Mouse (Mus musculus): ENCODE data around the gene Prickle2. TPM values are rescaled to one million over a fixed set of nuclear protein-coding genes. Genes with fewer than 3 reads are reported as not detected.

Prickle2 gene
- polyA plus RNA-seq, 2 experiments = 0.15 to 0.20 TPM

DNA sequence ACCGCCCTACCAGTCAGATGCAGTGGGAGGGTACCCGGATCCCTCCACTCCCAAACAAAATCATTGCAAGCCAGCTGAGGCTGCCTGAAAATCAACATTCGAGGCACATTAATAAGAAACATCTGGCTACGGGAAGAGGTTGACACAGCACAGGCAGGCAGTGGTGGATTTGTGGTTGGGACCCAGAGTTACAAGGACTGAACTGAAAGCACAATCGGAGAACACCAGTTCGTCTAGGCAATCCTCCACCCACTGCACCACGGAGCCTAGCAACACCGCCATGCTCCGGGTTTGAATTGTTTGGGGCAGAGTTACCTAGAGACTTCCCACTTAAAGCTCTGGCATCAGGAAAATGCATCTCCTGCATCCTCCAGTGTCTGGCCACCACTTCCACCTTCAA, 1.1 kb downstream of the Prickle2 start:
- Histone ChIP-seq H3K36me3 (replicated peaks; ENCODE audit: control insufficient read depth, insufficient read depth, low read depth) (no peaks in the 10 kb centered on the region), H3K4me2 (ENCODE audit: low read depth) (no peak overlapping the region), H3K27me3 (ENCODE audit: control insufficient read depth, insufficient read depth, low read length) (peaks cover 13% of the 10 kb centered on the region), H3K9ac (replicated peaks) (no peak overlapping the region), H3K4me1 (replicated peaks; ENCODE audit: control insufficient read depth in 2 of 2, insufficient read depth in 2 of 2, low read length in 1 of 2) (no peaks in the 10 kb centered on the region), H3K4me3 (ENCODE audit: insufficient read depth in 1 of 2, low read depth in 2 of 2, low read length in 2 of 2) (no peak overlapping the region), H3K27ac (no peak overlapping the region), H3K9me3 (ENCODE audit: control insufficient read depth, low read length) (no peaks in the 10 kb centered on the region)
- ATAC-seq (ENCODE audit: insufficient read depth) (no peak), DNase-seq (ENCODE audit: low read depth in 3 of 3, low spot score in 3 of 3) (no peak)
- TF ChIP-seq CTCF (IDR thresholded peaks at IDR 0.05; ENCODE audit: low read depth) (no peak), EP300 (IDR thresholded peaks at IDR 0.05; ENCODE audit: low read depth) (no peak)
- WGBS (ENCODE audit: insufficient replicate concordance) = 32% methylated on average over 9 of the region's 9 CpGs

GRCm38 (mm10) chr6:92699491-92700209, 6.3 kb downstream of the Prickle2 start:
- Histone ChIP-seq H3K4me3 (ENCODE audit: insufficient read depth in 1 of 2, low read depth in 2 of 2, low read length in 2 of 2) (no peak overlapping the region), H3K27ac (no peak overlapping the region), H3K36me3 (replicated peaks; ENCODE audit: control insufficient read depth, insufficient read depth, low read depth) (no peaks in the 10 kb centered on the region), H3K27me3 (ENCODE audit: control insufficient read depth, insufficient read depth, low read length) (no peaks in the 10 kb centered on the region), H3K9ac (replicated peaks) (no peak overlapping the region), H3K4me1 (replicated peaks; ENCODE audit: control insufficient read depth in 2 of 2, insufficient read depth in 2 of 2, low read length in 1 of 2) (no peaks in the 10 kb centered on the region), H3K4me2 (ENCODE audit: low read depth) (no peak overlapping the region), H3K9me3 (ENCODE audit: control insufficient read depth, low read length) (no peaks in the 10 kb centered on the region)
- WGBS (ENCODE audit: insufficient replicate concordance) = 31% methylated on average over 3 of the region's 3 CpGs
- ATAC-seq (ENCODE audit: insufficient read depth) = no peak
- no peak for TF ChIP-seq CTCF (IDR thresholded peaks at IDR 0.05; ENCODE audit: low read depth)
- TF ChIP-seq EP300 (IDR thresholded peaks at IDR 0.05; ENCODE audit: low read depth) = no peak
- DNase-seq (ENCODE audit: low read depth in 3 of 3, low spot score in 3 of 3) = no peak

DNA sequence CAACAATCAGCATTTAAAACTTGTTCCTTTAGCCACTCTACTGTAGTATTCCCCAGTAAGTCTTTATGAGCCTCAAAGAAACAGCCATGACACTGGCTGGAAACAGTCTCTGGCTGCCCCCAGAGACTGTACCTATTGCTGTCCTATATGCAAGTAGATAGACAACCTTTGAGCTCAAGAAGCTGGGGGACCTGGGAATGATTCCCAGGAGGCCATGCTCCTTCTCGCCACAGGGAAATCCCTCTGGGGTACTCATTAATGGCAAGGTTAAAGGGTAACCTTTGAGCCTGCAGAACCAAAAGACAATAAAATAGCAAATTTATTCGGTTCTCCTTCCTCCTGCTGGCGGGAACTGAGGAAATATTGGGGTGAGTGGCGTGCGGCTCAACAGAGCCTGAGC, 8.1 kb downstream of the Prickle2 start:
- no peak overlapping the region for H3K9ac ChIP-seq (replicated peaks)
- H3K36me3 ChIP-seq (replicated peaks; ENCODE audit: control insufficient read depth, insufficient read depth, low read depth) = no peaks in the 10 kb centered on the region
- no peaks in the 10 kb centered on the region for H3K9me3 ChIP-seq (ENCODE audit: control insufficient read depth, low read length)
- H3K27me3 ChIP-seq (ENCODE audit: control insufficient read depth, insufficient read depth, low read length) = no peaks in the 10 kb centered on the region
- DNase-seq (ENCODE audit: low read depth in 3 of 3, low spot score in 3 of 3) (no peak), ATAC-seq (ENCODE audit: insufficient read depth) (no peak)
- H3K4me1 ChIP-seq (replicated peaks; ENCODE audit: control insufficient read depth in 2 of 2, insufficient read depth in 2 of 2, low read length in 1 of 2) = no peaks in the 10 kb centered on the region
- H3K4me2 ChIP-seq (ENCODE audit: low read depth) = no peak overlapping the region
- TF ChIP-seq CTCF (IDR thresholded peaks at IDR 0.05; ENCODE audit: low read depth) (no peak), EP300 (IDR thresholded peaks at IDR 0.05; ENCODE audit: low read depth) (no peak)
- H3K4me3 ChIP-seq (ENCODE audit: insufficient read depth in 1 of 2, low read depth in 2 of 2, low read length in 2 of 2) = no peak overlapping the region
- H3K27ac ChIP-seq = no peak overlapping the region
- WGBS (ENCODE audit: insufficient replicate concordance) = 52% methylated on average over 5 of the region's 5 CpGs

DNA sequence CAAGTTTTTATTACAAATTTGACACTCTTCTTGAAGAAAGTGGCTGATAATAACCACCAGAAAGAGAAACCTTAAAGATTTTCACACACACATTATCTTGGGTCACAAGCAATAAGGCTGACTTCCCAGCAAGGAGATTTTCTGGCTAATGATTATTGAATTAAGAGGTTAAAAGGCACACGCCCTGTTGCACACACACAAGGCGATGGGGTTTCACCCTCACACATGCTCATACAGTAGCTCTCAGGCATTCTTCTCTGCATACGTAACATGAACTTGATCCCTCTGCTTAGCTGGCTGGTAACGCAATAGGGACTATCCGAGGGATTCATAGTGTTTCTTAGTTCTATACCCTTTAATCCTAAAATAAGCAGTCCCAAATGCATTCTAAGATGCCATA, 18.6 kb downstream of the Prickle2 start:
- Histone ChIP-seq H3K4me3 (ENCODE audit: insufficient read depth in 1 of 2, low read depth in 2 of 2, low read length in 2 of 2) (no peak overlapping the region), H3K27me3 (ENCODE audit: control insufficient read depth, insufficient read depth, low read length) (no peaks in the 10 kb centered on the region), H3K9me3 (ENCODE audit: control insufficient read depth, low read length) (no peaks in the 10 kb centered on the region), H3K4me1 (replicated peaks; ENCODE audit: control insufficient read depth in 2 of 2, insufficient read depth in 2 of 2, low read length in 1 of 2) (no peaks in the 10 kb centered on the region), H3K9ac (replicated peaks) (no peak overlapping the region), H3K36me3 (replicated peaks; ENCODE audit: control insufficient read depth, insufficient read depth, low read depth) (no peaks in the 10 kb centered on the region), H3K27ac (no peak overlapping the region), H3K4me2 (ENCODE audit: low read depth) (no peak overlapping the region)
- DNase-seq (ENCODE audit: low read depth in 3 of 3, low spot score in 3 of 3) (no peak), ATAC-seq (ENCODE audit: insufficient read depth) (no peak)
- no peak for TF ChIP-seq CTCF (IDR thresholded peaks at IDR 0.05; ENCODE audit: low read depth)
- WGBS (ENCODE audit: insufficient replicate concordance) = 66% methylated on average over 5 of the region's 5 CpGs

GRCm38 (mm10) chr6:92674394-92674925, 31.5 kb downstream of the Prickle2 start:
- Histone ChIP-seq H3K9me3 (ENCODE audit: control insufficient read depth, low read length) (no peaks in the 10 kb centered on the region), H3K9ac (replicated peaks) (no peak overlapping the region), H3K36me3 (replicated peaks; ENCODE audit: control insufficient read depth, insufficient read depth, low read depth) (no peaks in the 10 kb centered on the region), H3K27me3 (ENCODE audit: control insufficient read depth, insufficient read depth, low read length) (no peaks in the 10 kb centered on the region), H3K4me3 (ENCODE audit: insufficient read depth in 1 of 2, low read depth in 2 of 2, low read length in 2 of 2) (no peak overlapping the region), H3K27ac (no peak overlapping the region), H3K4me1 (replicated peaks; ENCODE audit: control insufficient read depth in 2 of 2, insufficient read depth in 2 of 2, low read length in 1 of 2) (no peaks in the 10 kb centered on the region), H3K4me2 (ENCODE audit: low read depth) (no peak overlapping the region)
- 23% methylated on average over 8 of the region's 8 CpGs for WGBS (ENCODE audit: insufficient replicate concordance)
- no peak for ATAC-seq (ENCODE audit: insufficient read depth)
- no peak for TF ChIP-seq CTCF (IDR thresholded peaks at IDR 0.05; ENCODE audit: low read depth)
- TF ChIP-seq EP300 (IDR thresholded peaks at IDR 0.05; ENCODE audit: low read depth) = no peak
- DNase-seq (ENCODE audit: low read depth in 3 of 3, low spot score in 3 of 3) = no peak
